Mouse (Mus musculus): Measurements from ENCODE around the gene Farsa. TPM values are rescaled to one million over a fixed set of nuclear protein-coding genes. Genes with fewer than 3 reads are reported as not detected.
A peak's percentile ranks its signal among the peaks of the same experiment; 100 is the strongest.

Farsa gene
- total RNA-seq, 2 experiments from 2014 or later: 45.8 to 48.2 TPM

DNA sequence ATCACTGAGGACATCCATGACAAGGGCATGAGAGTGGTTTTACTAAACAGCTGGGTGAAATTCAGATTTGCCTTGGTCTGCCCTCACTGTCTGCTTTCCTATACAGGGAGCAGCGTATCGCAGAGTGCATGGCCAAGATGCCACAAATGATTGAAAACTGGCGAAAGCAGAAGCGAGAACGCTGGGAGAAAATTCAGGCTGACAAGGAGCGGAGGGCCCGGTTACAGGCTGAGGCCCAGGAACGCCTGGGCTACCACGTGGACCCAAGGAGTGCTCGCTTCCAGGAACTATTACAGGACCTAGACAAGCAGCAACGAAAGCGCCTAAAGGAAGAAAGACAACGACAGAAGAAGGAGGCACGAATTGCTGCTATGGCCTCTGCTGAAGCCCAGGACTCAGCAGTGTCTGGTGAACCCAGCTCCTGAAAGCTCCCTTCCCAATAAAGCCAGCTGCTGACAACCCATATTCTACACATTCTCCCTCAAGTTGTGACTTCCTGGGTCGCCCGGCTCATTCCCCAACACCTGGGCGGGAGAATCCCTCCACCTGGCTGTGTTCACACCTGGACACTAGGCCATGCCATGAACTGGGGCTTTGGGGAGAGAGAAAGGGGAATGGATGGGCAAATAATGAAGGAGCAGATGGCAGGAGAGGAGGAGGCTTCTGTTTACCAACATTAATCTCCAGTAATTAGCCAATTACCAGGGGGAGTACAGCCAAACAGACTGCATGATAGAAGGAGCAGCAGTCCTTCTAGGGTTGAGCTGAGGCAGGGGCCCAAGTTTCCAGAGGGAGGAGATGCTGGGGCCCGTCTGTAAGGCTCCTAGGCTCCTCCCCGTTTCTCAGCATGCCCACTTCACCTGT, 22.6 kb upstream of the Farsa start:
- no peak for DNase-seq (ENCODE audit: low spot score in 2 of 2)

DNA sequence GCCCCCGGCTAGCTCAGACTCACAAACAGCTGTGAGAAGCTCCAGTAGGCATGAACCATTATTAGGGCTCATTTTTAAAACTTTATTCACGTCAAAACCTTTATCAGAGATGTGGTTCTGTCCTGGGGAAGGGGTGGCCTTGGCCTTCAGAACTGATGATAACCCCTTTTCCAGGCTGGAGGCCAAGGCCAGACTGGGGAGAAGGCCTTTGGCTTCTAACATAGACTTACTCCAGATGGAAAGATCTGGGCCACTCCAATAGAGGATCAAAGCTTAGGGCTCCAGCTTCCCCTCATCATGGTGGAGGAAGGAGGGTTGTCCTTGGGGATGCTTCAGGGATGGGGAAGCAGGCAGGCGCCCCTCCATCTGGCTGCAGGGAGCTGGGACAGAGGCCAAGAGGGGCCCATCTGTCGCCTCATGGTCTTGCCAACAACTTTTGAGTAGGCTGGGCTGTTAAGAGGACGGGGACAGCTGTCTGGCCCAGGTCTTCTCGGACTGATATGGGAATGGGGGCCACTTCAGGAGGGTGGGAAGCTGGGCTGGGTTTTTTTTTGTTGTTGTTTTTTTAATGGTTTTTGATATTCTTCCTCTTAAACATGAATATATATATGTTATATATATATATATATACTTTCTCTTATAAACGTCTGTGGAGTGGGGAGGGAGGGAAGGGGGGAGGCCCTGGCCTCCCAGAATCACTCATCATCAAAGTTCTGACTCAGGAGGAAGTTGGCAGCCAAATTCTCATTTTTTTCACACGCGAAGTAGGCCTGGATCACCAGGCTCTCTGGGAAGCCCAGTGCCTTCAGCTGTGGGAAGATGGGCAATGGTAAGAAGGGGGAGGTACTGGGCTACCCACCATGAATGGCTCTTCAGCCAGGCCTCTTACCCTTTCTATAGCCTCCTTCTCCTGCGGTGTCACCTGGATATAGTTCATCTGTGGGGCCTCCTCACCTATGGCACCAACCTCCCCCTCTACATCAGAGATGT, 21.6 kb upstream of the Farsa start:
- peak; percentile 70 to 76 for DNase-seq (ENCODE audit: low spot score in 2 of 2)

DNA sequence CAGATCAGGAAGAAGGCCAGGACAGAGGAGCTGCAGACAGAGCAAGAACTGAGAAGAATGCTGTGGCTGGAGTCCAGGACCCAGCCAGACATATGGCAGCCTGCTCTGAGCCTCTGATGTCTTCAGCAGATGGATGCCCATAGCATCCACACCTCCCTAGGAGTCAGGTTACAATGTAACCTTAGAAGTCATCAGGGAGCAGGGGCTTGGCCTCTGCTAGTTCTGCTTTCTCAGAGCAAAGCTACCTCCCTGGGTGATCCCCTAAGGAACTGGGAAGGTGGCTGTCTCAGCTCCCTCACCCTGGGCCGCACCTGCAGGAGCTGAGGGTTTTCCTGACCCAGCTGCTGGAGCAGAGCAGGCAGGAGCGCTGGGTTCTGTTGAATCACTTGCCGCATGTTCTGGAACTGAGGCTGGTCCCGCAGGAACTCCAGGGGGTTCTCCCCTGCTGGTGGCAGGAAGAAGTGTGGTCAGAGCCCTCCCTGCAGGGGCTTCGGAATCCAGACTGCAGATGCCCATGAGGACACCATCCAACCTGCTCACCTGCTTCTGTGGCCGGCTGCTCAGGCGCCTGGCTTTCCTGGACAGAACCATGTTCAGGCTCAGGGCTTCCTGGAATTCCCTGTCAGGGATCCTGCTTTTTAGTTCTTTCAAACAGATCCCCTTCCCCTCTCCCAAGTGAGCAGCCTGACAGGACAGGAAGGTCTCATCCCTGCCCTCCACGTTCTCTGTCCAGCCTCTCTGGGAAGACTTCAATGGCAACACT, 19.5 kb upstream of the Farsa start:
- DNase-seq (ENCODE audit: low spot score in 2 of 2): no peak

- no peak for DNase-seq (ENCODE audit: low spot score in 2 of 2)
Measured at GRCm38 (mm10) chr8:84837912-84838470, 18.8 kb upstream of the Farsa start.

- DNase-seq (ENCODE audit: low spot score in 2 of 2): no peak
Measured at GRCm38 (mm10) chr8:84838513-84838912, 18.3 kb upstream of the Farsa start.

DNA sequence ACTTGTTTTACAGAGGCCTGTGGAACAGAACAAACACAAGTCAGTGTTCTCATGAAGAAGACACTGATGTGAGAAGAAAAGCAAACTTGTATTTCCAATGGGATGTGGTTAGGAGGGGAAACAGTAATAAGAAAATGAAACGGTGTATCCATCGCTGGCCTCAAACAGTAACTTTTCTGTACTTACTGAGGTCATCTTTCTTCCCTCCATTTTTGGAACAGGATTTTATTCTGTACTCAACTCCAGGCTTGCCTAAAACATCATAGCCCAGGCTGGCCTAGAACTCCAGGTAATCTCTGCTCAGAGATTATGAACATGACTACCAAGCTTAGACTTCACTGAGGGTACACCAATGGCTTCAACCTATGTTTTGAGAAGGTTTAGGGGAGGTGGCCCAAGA, 17.4 kb upstream of the Farsa start:
- no peak for DNase-seq (ENCODE audit: low spot score in 2 of 2)

DNA sequence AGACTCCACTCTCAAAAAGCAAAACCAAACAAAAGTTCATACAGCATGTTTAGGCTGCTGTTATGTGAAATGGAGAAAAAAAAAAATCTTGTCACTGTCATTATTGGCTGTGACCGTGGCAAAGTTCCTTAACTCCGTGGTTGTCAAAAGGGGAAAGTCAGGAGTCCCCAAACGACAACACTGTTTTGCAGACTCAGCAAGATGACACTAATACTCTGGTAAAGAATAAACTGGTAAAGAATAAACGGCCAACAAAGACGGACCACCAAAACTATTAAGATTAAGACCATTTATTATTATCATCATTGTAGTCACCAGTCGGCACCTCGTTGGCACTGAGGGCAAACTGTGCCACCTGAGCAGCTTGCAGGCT, 16.9 kb upstream of the Farsa start:
- no peak for DNase-seq (ENCODE audit: low spot score in 2 of 2)

DNA sequence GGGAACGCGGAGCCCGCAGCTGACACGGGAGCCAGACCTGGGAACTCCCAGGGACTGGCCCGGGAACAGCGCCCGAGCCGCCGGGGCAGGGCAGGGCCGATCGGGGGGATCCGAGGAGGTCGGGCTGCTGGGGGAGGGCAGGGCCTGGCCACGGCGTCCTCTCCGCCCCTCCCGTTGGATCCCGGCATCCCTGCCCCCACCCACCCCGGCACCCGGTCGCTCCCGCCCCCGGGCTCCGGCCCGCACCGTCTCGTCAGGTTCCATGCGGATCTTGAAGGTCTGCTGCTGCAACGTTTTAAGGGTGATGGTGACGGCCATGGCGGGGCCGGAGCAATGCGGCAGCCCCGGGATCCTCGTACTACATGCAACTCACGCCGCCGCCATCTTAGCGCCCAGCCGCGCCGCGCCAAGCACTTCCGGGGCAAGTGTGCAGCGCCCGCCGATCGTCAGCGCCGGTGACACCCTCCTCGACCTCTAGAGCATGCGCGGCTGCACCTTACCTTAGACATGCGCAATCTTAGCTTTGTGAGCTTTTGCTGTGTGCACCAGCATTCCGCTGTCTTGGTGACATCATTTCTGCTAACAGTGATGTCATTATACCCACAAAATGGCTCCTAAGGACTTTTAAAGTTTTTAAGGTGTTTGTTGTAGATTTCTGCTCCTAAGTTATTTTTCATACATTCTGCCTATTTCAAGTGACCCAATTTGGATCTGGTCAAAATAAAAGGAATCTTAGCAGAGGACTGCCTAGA, 16.4 kb upstream of the Farsa start, which contains the start of gene Rad23a:
TSS of gene Rad23a (minus strand) at position 418 of the 752 bp plus-strand sequence.
- peak; percentile 89 to 94 for DNase-seq (ENCODE audit: low spot score in 2 of 2)

GRCm38 (mm10) chr8:84841514-84841913, 15.3 kb upstream of the Farsa start:
- DNase-seq (ENCODE audit: low spot score in 2 of 2): no peak

DNA sequence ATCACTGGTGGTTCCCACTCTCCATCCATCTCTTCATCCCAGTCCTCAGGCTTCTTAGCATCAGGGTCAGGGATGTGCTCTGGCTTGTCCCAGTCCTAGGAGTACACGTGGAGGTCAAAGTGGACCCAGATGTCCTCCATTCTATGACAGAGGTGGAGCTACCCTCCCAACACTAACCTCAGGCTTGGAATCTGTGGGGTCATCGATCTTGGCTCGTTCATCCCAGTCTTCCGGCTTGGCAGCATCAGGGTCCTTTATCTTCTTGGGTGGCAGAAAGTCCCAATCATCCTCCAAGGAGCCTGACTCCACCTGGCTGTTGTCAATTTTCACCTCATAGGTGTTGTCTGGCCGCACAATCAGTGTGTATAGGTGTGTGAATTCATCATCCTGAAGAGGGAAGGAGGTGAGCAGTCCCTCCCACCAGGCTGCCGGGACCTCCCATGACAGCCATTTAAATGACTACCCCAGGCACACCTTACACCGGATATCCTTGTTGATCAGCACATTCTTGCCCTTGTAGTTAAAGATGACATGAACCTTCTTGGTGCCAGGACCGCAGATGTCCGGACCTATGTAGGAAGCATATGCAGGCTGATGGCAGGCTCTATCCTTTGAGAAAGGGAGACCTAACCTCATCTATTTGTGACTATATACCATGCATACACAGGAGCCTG, 12.3 kb upstream of the Farsa start:
- DNase-seq (ENCODE audit: low spot score in 2 of 2): no peak

DNA sequence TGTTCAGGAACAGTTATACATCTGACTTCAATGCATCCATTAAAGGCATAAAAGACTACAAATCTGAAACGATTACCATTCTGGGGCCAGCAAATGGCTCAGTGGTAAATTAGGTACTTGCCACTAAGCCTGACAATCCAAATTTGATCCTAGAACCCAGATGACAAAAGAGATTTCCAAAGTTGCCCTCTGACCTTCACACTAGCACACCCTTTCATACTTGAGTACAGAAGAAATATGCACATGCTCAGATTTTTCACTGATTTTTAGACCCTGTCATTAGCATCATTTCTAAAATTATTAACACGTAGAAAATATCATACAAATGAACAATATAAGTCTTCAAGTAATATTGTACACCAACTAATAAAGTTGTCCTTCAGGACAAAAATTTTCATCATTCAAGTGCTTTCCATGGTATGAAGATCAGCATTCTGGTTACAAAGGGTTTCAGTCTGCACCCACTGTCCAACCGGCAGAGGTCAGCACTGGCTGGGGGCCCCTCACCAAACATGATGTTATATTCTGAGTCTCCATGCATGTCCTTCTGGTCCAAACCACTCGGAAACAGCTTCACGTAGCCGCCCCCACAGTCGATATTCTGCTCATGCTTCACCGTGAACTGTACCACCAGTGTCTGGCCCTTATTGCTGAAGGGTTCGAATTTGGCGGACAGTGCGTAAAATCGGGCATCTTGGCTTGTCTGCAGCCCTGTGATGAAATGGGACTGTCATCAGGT, 11.3 kb upstream of the Farsa start:
- no peak for DNase-seq (ENCODE audit: low spot score in 2 of 2)

DNA sequence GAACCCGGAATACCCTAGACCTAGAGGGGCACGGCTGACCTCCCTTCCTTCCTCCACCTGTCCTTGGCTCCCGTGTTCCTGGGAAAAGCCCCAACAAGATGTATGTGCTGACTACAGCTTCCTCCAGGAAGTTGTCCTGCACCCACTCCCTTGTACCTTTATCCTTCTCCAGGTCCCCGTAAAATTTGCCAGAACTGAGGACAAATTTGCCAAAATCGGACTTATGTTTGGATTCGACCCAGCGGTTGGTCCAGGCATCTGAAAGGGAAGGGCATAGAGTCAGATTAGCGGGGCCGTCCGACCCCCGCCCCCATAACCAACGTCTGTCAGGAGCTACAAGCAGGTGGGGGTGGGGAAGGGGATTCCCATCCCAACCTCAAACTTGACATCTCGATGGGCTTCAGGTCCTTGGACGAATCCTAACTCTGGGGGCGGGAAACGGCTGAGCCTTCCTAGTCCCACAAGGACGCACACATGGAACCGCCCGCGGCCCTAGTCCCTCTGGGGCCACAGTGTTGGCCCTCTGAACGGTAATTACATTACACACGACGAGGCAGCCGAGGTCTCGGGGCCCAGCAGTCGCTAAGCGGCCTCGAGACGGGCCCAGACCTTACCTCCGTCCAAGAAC, 10.6 kb upstream of the Farsa start:
- DNase-seq (ENCODE audit: low spot score in 2 of 2): no peak

- peak; percentile 99 for DNase-seq (ENCODE audit: low spot score in 2 of 2)
Measured at GRCm38 (mm10) chr8:84846722-84847572, 9.8 kb upstream of the Farsa start, which contains the start of gene Calr. Gene Calr (minus strand): TSS chr8:84846934.

- no peak for DNase-seq (ENCODE audit: low spot score in 2 of 2)
Measured at GRCm38 (mm10) chr8:84847684-84848435, 8.9 kb upstream of the Farsa start.

GRCm38 (mm10) chr8:84856434-84856833, 355 bp upstream of the Farsa start:
- DNase-seq (ENCODE audit: low spot score in 2 of 2): no peak

Data from left cerebral cortex, adult 18-20 months (tissue).